Mouse (Mus musculus): ENCODE measurements around the gene Rab3gap1. TPM values are rescaled to one million over a fixed set of nuclear protein-coding genes. Genes with fewer than 3 reads are reported as not detected.

Gene Rab3gap1
- polyA plus RNA-seq, 1 experiment from 2014 or later, result 17.9 TPM

DNA sequence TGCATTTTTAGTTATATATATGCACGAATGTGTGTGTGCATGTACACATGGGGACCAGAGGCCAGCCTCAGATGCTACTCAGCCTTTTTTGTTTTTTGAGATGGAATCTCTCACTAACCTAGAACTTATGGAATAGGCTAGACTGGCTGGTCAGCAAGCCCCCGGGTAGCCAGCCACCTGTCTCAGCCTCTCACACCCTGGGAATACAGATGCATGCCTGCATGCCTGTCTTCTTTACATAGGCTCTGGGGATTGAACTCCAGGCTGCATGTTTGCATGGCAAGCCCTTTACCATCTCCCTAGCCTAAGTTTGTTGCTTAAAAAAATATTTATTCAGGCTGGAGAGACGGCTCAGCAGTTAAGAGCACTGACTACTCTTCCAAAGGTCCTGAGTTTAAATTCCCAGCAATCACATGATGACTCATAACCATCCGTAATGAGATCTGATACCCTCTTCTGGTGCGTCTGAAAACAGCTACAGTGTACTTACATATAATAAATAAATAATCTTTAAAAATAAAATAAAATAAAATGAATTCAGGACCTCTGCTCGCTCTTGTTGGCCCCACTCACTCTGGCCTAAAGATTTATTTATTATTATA lies 8.7 kb upstream of the Rab3gap1 start:
- H3K36me3 ChIP-seq (replicated peaks), result no peaks in the 10 kb centered on the region
- 74% methylated on average over 6 of the region's 6 CpGs for WGBS
- no peak for DNase-seq (ENCODE audit: low spot score)
- no peaks in the 10 kb centered on the region for H3K9me3 ChIP-seq
- no peaks in the 10 kb centered on the region for H3K27me3 ChIP-seq (replicated peaks; ENCODE audit: low read depth, poor library complexity, severe bottlenecking)
- H3K4me3 ChIP-seq, result no peak overlapping the region
- H3K27ac ChIP-seq (replicated peaks), result no peak overlapping the region
- no peaks in the 10 kb centered on the region for H3K4me1 ChIP-seq

DNA sequence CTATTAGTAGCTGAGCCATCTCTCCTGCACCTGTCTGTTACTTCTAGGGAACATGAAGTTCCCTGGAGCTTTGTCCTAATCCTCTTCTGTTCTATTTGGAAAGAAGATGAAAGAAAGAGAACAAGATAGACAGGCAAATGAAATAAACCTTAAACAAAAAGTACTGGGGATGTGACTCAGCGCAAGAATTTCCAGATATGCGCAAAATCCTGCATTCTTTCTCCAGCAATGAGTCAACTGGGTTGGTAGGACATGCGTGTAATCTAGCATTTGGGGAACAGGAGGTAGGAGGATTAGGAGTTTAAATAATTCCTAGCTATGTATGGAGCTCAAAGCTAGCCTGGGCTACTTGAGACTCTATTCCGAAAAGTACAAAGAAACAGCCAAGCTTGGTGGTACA lies 8.1 kb upstream of the Rab3gap1 start:
- 91% methylated on average over 4 of the region's 4 CpGs for WGBS
- no peaks in the 10 kb centered on the region for H3K4me1 ChIP-seq
- H3K4me3 ChIP-seq, result no peak overlapping the region
- H3K9me3 ChIP-seq, result no peaks in the 10 kb centered on the region
- DNase-seq (ENCODE audit: low spot score), result no peak
- H3K36me3 ChIP-seq (replicated peaks), result no peaks in the 10 kb centered on the region
- no peak overlapping the region for H3K27ac ChIP-seq (replicated peaks)
- no peaks in the 10 kb centered on the region for H3K27me3 ChIP-seq (replicated peaks; ENCODE audit: low read depth, poor library complexity, severe bottlenecking)

DNA sequence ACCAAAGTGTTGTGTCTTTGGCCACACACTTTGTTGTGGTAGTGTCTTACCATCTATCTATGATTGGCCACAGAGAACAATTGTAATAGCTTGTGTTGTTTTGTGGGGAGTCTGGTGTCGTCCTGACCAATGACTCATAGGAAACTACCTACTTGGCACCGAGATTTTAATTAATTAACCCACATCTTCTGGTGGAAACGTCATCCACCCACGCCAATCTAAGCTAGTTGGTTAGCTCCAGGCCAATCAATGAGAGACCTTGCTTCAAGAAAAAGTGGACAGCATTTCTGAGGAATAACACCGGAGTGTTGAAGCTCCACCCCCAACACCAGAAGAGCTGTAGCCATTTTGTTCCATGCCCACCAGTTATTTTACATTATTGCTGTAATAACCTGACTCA lies 6.7 kb upstream of the Rab3gap1 start:
- H3K27me3 ChIP-seq (replicated peaks; ENCODE audit: low read depth, poor library complexity, severe bottlenecking), result no peaks in the 10 kb centered on the region
- no peaks in the 10 kb centered on the region for H3K9me3 ChIP-seq
- no peak overlapping the region for H3K27ac ChIP-seq (replicated peaks)
- DNase-seq (ENCODE audit: low spot score), result no peak
- WGBS, result 92% methylated on average over 5 of the region's 5 CpGs
- H3K4me1 ChIP-seq, result no peaks in the 10 kb centered on the region
- H3K36me3 ChIP-seq (replicated peaks), result no peaks in the 10 kb centered on the region
- H3K4me3 ChIP-seq, result no peak overlapping the region

DNA sequence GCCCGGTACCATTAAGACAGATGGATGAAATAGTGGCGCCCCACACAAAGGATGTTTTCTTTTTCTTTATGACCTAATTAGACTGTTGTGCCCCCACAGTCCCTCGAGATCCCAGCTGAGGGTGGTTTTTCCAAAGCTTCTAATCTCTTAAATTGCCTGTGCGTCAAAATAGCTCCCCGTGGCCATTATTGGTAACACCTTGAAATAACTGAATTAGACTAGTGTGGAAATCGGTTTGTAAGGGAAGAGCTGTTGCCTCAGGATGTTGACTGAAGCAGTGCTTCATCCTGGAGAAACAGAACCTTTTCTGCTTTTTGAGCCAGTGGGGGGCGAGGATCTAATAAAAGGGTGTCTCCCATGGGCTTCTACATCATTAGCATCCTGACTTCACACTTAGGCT lies 4.8 kb upstream of the Rab3gap1 start:
- Histone ChIP-seq H3K4me1 (no peaks in the 10 kb centered on the region), H3K27ac (replicated peaks) (no peak overlapping the region), H3K27me3 (replicated peaks; ENCODE audit: low read depth, poor library complexity, severe bottlenecking) (no peaks in the 10 kb centered on the region), H3K36me3 (replicated peaks) (no peaks in the 10 kb centered on the region), H3K9me3 (no peaks in the 10 kb centered on the region), H3K4me3 (no peak overlapping the region)
- no peak for DNase-seq (ENCODE audit: low spot score)
- 49% methylated on average over 7 of the region's 7 CpGs for WGBS

DNA sequence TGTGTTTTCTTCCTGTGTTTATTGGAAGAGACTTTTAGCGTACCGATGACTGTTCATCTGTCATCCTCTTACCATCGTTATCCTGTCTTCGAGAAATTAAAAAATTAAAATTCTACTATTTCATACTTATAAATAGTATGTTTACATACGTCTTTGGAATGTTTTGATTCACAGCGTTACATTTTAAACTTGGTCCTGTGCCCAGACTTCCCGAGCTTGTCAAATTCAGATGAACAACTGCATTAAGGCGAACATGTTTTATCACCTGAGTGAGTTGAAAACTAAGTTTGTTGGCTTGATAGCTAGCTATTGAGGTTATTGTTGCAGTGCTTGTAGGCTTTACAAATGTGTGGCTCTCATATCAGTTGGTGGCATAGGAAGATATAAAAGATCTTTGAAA lies 703 bp downstream of the Rab3gap1 start:
- H3K4me3 ChIP-seq, result peak overlapping the region; percentile 86
- peak overlapping the region; percentile 89 for H3K27ac ChIP-seq (replicated peaks)
- H3K9me3 ChIP-seq, result no peaks in the 10 kb centered on the region
- H3K4me1 ChIP-seq, result peaks cover 7% of the 10 kb centered on the region
- WGBS, result 50% methylated on average over 8 of the region's 8 CpGs
- no peaks in the 10 kb centered on the region for H3K27me3 ChIP-seq (replicated peaks; ENCODE audit: low read depth, poor library complexity, severe bottlenecking)
- H3K36me3 ChIP-seq (replicated peaks), result peaks cover 32% of the 10 kb centered on the region
- DNase-seq (ENCODE audit: low spot score), result no peak

DNA sequence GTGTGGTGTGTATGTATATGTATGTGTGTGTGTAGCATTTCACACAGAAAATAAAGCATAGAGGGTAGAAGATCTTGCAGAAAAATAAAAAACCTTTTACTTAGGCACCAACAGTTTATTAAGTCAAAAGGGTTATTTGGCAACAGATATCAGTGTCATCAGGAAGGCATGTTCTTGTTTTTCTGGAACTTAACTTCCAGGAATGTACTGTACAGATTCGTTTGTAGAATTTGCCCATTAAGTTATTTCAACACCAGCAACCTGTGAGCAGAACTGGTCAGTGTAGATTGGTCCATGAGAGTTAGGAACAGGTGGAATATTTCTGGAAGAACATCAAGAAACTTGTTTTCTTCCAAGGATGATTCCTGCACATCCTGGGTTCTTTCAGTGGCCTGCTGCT lies 30.8 kb downstream of the Rab3gap1 start:
- no peaks in the 10 kb centered on the region for H3K4me1 ChIP-seq
- H3K4me3 ChIP-seq, result no peak overlapping the region
- H3K36me3 ChIP-seq (replicated peaks), result peaks cover 12% of the 10 kb centered on the region; the same call in 1 of the 2 replicates
- no peak overlapping the region for H3K27ac ChIP-seq (replicated peaks)
- DNase-seq (ENCODE audit: low spot score), result no peak
- no peaks in the 10 kb centered on the region for H3K9me3 ChIP-seq
- H3K27me3 ChIP-seq (replicated peaks; ENCODE audit: low read depth, poor library complexity, severe bottlenecking), result no peaks in the 10 kb centered on the region
- WGBS, result 86% methylated on average over 1 of the region's 1 CpGs

DNA sequence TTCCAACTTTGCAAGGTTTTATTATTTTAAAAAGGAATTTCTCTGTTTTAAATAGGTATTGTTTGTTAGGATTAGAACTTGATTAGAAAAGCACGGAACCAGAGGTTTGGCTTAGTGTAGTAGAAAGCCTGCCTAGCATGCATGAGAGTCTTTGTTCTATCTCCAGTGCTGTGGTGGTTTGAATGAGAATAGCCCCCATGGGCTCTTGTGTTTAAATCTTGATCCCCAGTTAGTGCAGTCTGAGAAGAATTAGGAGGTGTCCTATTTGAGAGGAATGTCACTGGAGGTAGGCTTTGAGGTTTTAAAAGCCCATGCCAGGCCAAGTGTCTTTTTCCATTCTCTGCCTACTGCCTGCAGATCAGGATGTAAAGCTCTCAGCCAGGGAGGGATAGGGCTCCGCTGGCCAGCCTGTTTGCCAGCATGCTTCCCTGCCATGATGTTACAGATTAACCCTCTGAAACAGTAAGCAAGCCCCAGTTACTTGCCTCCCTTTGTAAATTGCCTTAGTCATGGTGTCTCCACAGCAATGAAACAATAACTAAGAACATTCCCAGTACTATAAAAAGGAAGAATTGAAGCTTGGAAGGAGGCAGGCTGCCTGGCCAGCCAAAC lies 36.3 kb downstream of the Rab3gap1 start:
- H3K27ac ChIP-seq (replicated peaks), result no peak overlapping the region
- H3K4me1 ChIP-seq, result no peaks in the 10 kb centered on the region
- no peaks in the 10 kb centered on the region for H3K9me3 ChIP-seq
- WGBS, result 48% methylated on average over 2 of the region's 2 CpGs
- no peaks in the 10 kb centered on the region for H3K27me3 ChIP-seq (replicated peaks; ENCODE audit: low read depth, poor library complexity, severe bottlenecking)
- DNase-seq (ENCODE audit: low spot score), result no peak
- no peak overlapping the region for H3K4me3 ChIP-seq
- H3K36me3 ChIP-seq (replicated peaks), result peaks cover 24% of the 10 kb centered on the region

DNA sequence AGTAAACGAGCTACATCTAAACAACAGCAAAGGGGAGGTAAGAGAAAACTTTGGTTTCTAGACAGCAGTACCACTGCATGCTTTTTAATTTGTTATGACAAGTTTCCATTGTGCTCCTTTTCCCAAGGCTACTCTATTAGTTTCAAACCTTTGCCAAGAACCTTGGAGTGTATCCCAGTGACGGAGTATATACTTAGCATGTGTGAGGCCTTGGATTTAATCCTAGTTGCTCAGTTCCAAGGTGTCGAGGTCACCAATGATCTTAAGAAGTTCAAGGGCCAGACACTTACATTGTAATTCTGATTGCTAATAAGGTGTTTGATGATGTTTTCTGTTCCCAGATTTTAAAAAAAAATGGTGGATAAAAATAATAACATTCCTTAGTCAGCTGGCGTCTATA lies 44.5 kb downstream of the Rab3gap1 start:
- no peaks in the 10 kb centered on the region for H3K4me1 ChIP-seq
- DNase-seq (ENCODE audit: low spot score), result no peak
- H3K36me3 ChIP-seq (replicated peaks), result peaks cover 30% of the 10 kb centered on the region
- 94% methylated on average over 4 of the region's 4 CpGs for WGBS
- no peak overlapping the region for H3K4me3 ChIP-seq
- no peaks in the 10 kb centered on the region for H3K9me3 ChIP-seq
- H3K27ac ChIP-seq (replicated peaks), result no peak overlapping the region
- H3K27me3 ChIP-seq (replicated peaks; ENCODE audit: low read depth, poor library complexity, severe bottlenecking), result no peaks in the 10 kb centered on the region

DNA sequence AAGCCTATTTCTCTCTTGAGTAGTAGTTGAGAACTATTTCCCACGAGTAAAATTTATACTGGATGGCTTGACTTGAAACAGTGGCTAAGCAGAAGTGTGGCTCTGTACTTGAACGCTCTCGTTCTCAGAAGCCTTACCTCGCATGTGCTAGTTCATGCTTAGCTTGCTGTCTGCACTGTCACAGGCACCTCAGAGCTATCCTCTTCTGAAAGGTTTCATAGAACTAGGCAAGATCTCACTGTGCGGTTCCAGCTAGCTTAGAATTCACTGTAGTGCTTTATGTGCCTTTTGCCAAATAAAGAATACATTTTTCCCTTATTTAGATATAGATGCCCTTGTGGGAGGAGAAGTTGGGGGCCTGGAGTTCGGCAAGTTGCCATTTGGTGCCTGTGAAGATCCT lies 46.7 kb downstream of the Rab3gap1 start:
- no peaks in the 10 kb centered on the region for H3K27me3 ChIP-seq (replicated peaks; ENCODE audit: low read depth, poor library complexity, severe bottlenecking)
- no peak overlapping the region for H3K4me3 ChIP-seq
- H3K4me1 ChIP-seq, result no peaks in the 10 kb centered on the region
- no peaks in the 10 kb centered on the region for H3K9me3 ChIP-seq
- H3K36me3 ChIP-seq (replicated peaks), result peaks cover 43% of the 10 kb centered on the region
- 91% methylated on average over 6 of the region's 6 CpGs for WGBS
- no peak for DNase-seq (ENCODE audit: low spot score)
- H3K27ac ChIP-seq (replicated peaks), result no peak overlapping the region

DNA sequence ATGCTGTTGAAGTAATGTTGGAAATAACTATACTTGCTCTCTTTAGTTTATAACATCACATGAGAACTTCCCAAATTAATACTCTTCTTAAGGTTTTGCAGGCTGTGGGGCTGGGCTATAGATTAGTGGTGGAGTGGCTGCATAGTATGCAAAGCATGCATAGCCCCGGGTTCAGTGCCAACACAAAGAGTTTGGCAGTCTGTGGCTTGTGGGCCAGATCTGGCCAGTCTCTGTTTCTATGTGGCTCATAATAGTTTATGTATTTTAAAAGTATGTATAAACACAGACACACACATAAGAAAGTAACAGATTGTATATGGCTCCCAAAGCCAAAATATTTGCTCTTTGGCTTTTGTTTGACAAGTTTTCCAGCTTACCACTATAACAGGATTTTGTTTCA lies 47.2 kb downstream of the Rab3gap1 start:
- 83% methylated on average over 1 of the region's 1 CpGs for WGBS
- DNase-seq (ENCODE audit: low spot score), result no peak
- no peak overlapping the region for H3K27ac ChIP-seq (replicated peaks)
- no peaks in the 10 kb centered on the region for H3K27me3 ChIP-seq (replicated peaks; ENCODE audit: low read depth, poor library complexity, severe bottlenecking)
- H3K4me3 ChIP-seq, result no peak overlapping the region
- no peaks in the 10 kb centered on the region for H3K9me3 ChIP-seq
- peaks cover 47% of the 10 kb centered on the region for H3K36me3 ChIP-seq (replicated peaks)
- H3K4me1 ChIP-seq, result no peaks in the 10 kb centered on the region

DNA sequence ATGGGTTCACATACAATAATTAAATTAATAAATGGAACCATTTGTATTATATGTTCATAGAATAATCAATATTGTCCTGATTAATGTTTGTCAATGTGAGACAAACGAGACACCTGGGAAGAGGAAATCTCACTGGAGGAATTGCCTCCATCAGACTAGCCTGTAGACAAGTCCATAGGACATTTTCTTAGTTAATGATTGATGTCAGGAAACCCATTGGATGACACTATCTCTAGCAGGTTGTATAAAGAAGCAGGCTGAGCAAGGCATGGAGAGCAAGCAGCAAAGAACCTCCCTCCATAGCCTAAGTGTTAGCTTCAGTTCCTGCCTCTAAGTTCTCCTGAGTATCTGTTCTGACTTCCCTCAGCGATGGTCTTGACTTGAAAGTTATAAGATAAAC lies 64.8 kb downstream of the Rab3gap1 start:
- Histone ChIP-seq H3K4me3 (no peak overlapping the region), H3K4me1 (no peaks in the 10 kb centered on the region), H3K27ac (replicated peaks) (no peak overlapping the region), H3K27me3 (replicated peaks; ENCODE audit: low read depth, poor library complexity, severe bottlenecking) (no peaks in the 10 kb centered on the region), H3K9me3 (no peaks in the 10 kb centered on the region), H3K36me3 (replicated peaks) (peaks cover 87% of the 10 kb centered on the region)
- DNase-seq (ENCODE audit: low spot score), result no peak
- WGBS, result 91% methylated on average over 2 of the region's 2 CpGs

DNA sequence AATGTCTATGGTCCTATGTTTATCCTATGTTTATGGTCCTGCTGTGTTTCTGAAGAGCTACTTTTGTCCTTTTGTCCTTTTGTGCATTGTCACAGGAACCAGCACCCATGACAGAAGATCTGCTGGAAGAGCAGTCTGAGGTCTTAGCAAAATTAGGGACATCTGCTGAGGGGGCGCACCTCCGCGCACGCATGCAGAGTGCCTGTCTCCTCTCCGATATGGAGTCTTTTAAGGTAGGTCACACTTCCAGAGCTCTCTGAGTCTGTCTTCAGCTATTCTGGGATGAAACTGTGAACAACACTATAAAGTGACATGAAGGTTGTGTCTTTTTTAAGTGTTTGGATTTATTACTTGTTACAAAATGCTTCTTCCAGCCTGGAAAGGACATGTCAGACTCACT lies 65.7 kb downstream of the Rab3gap1 start:
- no peak for DNase-seq (ENCODE audit: low spot score)
- Histone ChIP-seq H3K27me3 (replicated peaks; ENCODE audit: low read depth, poor library complexity, severe bottlenecking) (no peaks in the 10 kb centered on the region), H3K27ac (replicated peaks) (no peak overlapping the region), H3K4me1 (no peaks in the 10 kb centered on the region), H3K36me3 (replicated peaks) (peaks cover 87% of the 10 kb centered on the region), H3K4me3 (no peak overlapping the region), H3K9me3 (peaks cover 5% of the 10 kb centered on the region; the same call in 1 of the 2 replicates)
- WGBS, result 94% methylated on average over 5 of the region's 5 CpGs

DNA sequence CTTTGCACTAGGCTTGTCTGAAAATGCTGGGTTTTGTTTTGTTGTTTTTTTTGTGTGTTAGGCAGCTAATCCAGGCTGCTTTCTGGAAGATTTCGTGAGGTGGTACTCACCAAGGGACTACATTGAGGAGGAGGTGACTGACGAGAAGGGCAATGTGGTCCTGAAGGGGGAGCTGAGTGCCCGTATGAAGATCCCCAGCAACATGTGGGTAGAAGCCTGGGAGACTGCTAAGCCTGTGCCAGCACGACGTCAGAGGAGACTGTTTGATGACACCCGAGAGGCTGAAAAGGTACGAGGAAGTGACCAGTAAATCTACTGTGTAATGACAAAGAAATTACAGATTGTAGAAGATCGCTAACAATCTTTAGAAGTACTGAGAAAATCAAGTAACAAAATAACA lies 68.7 kb downstream of the Rab3gap1 start:
- peaks cover 95% of the 10 kb centered on the region for H3K36me3 ChIP-seq (replicated peaks)
- no peak overlapping the region for H3K27ac ChIP-seq (replicated peaks)
- no peak overlapping the region for H3K4me3 ChIP-seq
- DNase-seq (ENCODE audit: low spot score), result no peak
- H3K27me3 ChIP-seq (replicated peaks; ENCODE audit: low read depth, poor library complexity, severe bottlenecking), result no peaks in the 10 kb centered on the region
- H3K9me3 ChIP-seq, result peaks cover 5% of the 10 kb centered on the region; the same call in 1 of the 2 replicates
- H3K4me1 ChIP-seq, result no peaks in the 10 kb centered on the region
- WGBS, result 82% methylated on average over 8 of the region's 8 CpGs
